Mouse (Mus musculus) limb, embryonic 12.5 days (tissue): ENCODE data around the gene Dgkg. TPM values are rescaled to one million over a fixed set of nuclear protein-coding genes. Genes with fewer than 3 reads are reported as not detected.

Experiments used
- ATAC-seq: fragments of 200-750 bp; cut with Nextera tagmentation; 2 replicates; pipeline ENCODE4 v1.8.0; 2017; ENCODE audit warnings: low read depth, moderate TSS enrichment; ENCODE audit not compliant: insufficient number of reproducible peaks, insufficient read depth, low FRiP score, low TSS enrichment
- H3K27ac ChIP-seq: fragments of 300-500 bp; sonication (generic); 2 replicates; pipeline ENCODE4 v1.5.1; 2016; ENCODE audit warnings: mild to moderate bottlenecking, moderate library complexity
- H3K27me3 ChIP-seq: fragments of 300-500 bp; sonication (generic); 2 replicates; pipeline ENCODE4 v1.6.1; 2016; ENCODE audit warnings: mild to moderate bottlenecking, moderate library complexity
- H3K36me3 ChIP-seq: fragments of 300-500 bp; sonication (generic); 2 replicates; pipeline ENCODE4 v1.6.1; 2016; ENCODE audit warnings: mild to moderate bottlenecking, moderate library complexity
- H3K4me1 ChIP-seq: fragments of 300-500 bp; sonication (generic); replicated peaks from 2 replicates; pipeline ENCODE4 v1.6.1; 2016
- H3K4me2 ChIP-seq: fragments of 300-500 bp; sonication (generic); 2 replicates; pipeline ENCODE4 v1.6.1; 2016; ENCODE audit warnings: mild to moderate bottlenecking, moderate library complexity
- H3K4me3 ChIP-seq: fragments of 300-500 bp; sonication (generic); replicated peaks from 2 replicates; pipeline ENCODE4 v1.5.1; 2016; ENCODE audit warnings: mild to moderate bottlenecking
- H3K9ac ChIP-seq: fragments of 300-500 bp; sonication (generic); replicated peaks from 2 replicates; pipeline ENCODE4 v1.6.1; 2016; ENCODE audit warnings: mild to moderate bottlenecking, moderate library complexity
- H3K9me3 ChIP-seq: fragments of 300-500 bp; sonication (generic); 2 replicates; pipeline ENCODE4 v1.6.1; 2016; ENCODE audit warnings: mild to moderate bottlenecking, moderate library complexity
- WGBS: fragments of 180-500 bp; shearing (Covaris S2); methylation state at CpG from one replicate; pipeline ENCODE4 v1.1.7; 2016; 5-methylcytosine and 5-hydroxymethylcytosine counted together
- polyA plus RNA-seq: library from polyadenylated mRNA; unstranded; fragments of >200 nt; fragmentation: Nextera tagmentation; extraction: Ambion mirVana; gene quantifications from 2 replicates; pipeline ENCODE4 v1.2.1, GENCODE M21; 2016

The Dgkg gene
- polyA plus RNA-seq, 1 experiment from 2014 or later, result 0.30 TPM

- ATAC-seq, result no peak
- H3K9me3 ChIP-seq, result no peaks in the 10 kb centered on the region
- 73% methylated on average over 6 of the region's 6 CpGs for WGBS
These were observed 114.3 kb downstream of the Dgkg start for GRCm38 (mm10) chr16:22542691-22543141.

GRCm38 (mm10) chr16:22539275-22539674 lies 117.7 kb downstream of the Dgkg start:
- H3K9me3 ChIP-seq, result no peaks in the 10 kb centered on the region
- no peaks in the 10 kb centered on the region for H3K36me3 ChIP-seq
- H3K4me1 ChIP-seq, result no peaks in the 10 kb centered on the region
- no peak overlapping the region for H3K4me2 ChIP-seq
- no peak overlapping the region for H3K4me3 ChIP-seq
- no peak overlapping the region for H3K9ac ChIP-seq
- WGBS, result 77% methylated on average over 6 of the region's 6 CpGs
- no peaks in the 10 kb centered on the region for H3K27me3 ChIP-seq
- ATAC-seq, result no peak
- H3K27ac ChIP-seq, result no peak overlapping the region

More at GRCm38 (mm10) chr16:22542691-22543141, 114.3 kb downstream of the Dgkg start:
- Histone ChIP-seq H3K36me3 (no peaks in the 10 kb centered on the region), H3K9ac (no peak overlapping the region), H3K4me3 (no peak overlapping the region), H3K27me3 (no peaks in the 10 kb centered on the region), H3K4me1 (peaks cover 8% of the 10 kb centered on the region), H3K27ac (no peak overlapping the region), H3K4me2 (no peak overlapping the region)

- Histone ChIP-seq H3K27ac (no peak overlapping the region), H3K4me2 (no peak overlapping the region), H3K9ac (no peak overlapping the region), H3K9me3 (no peaks in the 10 kb centered on the region), H3K36me3 (no peaks in the 10 kb centered on the region), H3K4me3 (no peak overlapping the region), H3K27me3 (no peaks in the 10 kb centered on the region), H3K4me1 (no peaks in the 10 kb centered on the region)
- no peak for ATAC-seq
- 77% methylated on average over 8 of the region's 8 CpGs for WGBS
These were observed 120.3 kb downstream of the Dgkg start for GRCm38 (mm10) chr16:22536581-22537160.

GRCm38 (mm10) chr16:22533087-22533486 lies 123.9 kb downstream of the Dgkg start:
- Histone ChIP-seq H3K27me3 (no peaks in the 10 kb centered on the region), H3K36me3 (no peaks in the 10 kb centered on the region), H3K4me1 (no peaks in the 10 kb centered on the region), H3K27ac (no peak overlapping the region), H3K4me3 (no peak overlapping the region), H3K9me3 (no peaks in the 10 kb centered on the region), H3K9ac (no peak overlapping the region), H3K4me2 (no peak overlapping the region)
- 73% methylated on average over 3 of the region's 3 CpGs for WGBS
- ATAC-seq, result no peak

GRCm38 (mm10) chr16:22531834-22532233 lies 125.2 kb downstream of the Dgkg start:
- H3K27ac ChIP-seq, result no peak overlapping the region
- no peaks in the 10 kb centered on the region for H3K4me1 ChIP-seq
- WGBS, result 90% methylated on average over 6 of the region's 6 CpGs
- no peak overlapping the region for H3K9ac ChIP-seq
- no peak overlapping the region for H3K4me3 ChIP-seq
- no peaks in the 10 kb centered on the region for H3K27me3 ChIP-seq
- no peaks in the 10 kb centered on the region for H3K36me3 ChIP-seq
- H3K4me2 ChIP-seq, result no peak overlapping the region
- ATAC-seq, result no peak
- H3K9me3 ChIP-seq, result no peaks in the 10 kb centered on the region

- Histone ChIP-seq H3K4me1 (no peaks in the 10 kb centered on the region), H3K36me3 (no peaks in the 10 kb centered on the region), H3K27ac (no peak overlapping the region), H3K4me3 (no peak overlapping the region), H3K27me3 (no peaks in the 10 kb centered on the region), H3K4me2 (no peak overlapping the region), H3K9me3 (no peaks in the 10 kb centered on the region), H3K9ac (no peak overlapping the region)
- no peak for ATAC-seq
- 76% methylated on average over 9 of the region's 9 CpGs for WGBS
These were observed 126.0 kb downstream of the Dgkg start for GRCm38 (mm10) chr16:22531041-22531440.

- Histone ChIP-seq H3K36me3 (no peaks in the 10 kb centered on the region), H3K9me3 (0 out of 2 replicates have a peak, but pooled peaks cover 3% of the 10 kb centered on the region), H3K4me1 (no peaks in the 10 kb centered on the region), H3K4me2 (no peak overlapping the region), H3K27ac (no peak overlapping the region), H3K9ac (no peak overlapping the region), H3K4me3 (no peak overlapping the region), H3K27me3 (no peaks in the 10 kb centered on the region)
- ATAC-seq, result no peak
- whole genome bisulfite sequencing, result 64% methylated on average over 5 of the region's 5 CpGs
These were observed 129.5 kb downstream of the Dgkg start for GRCm38 (mm10) chr16:22527499-22527939.

- Histone ChIP-seq H3K9me3 (0 out of 2 replicates have a peak, but pooled peaks cover 3% of the 10 kb centered on the region), H3K36me3 (no peaks in the 10 kb centered on the region), H3K9ac (no peak overlapping the region), H3K4me3 (no peak overlapping the region), H3K27me3 (no peaks in the 10 kb centered on the region), H3K27ac (no peak overlapping the region), H3K4me2 (no peak overlapping the region), H3K4me1 (no peaks in the 10 kb centered on the region)
- 91% methylated on average over 4 of the region's 4 CpGs for WGBS
- ATAC-seq, result no peak
These were observed 130.6 kb downstream of the Dgkg start for GRCm38 (mm10) chr16:22526386-22526785.

GRCm38 (mm10) chr16:22517431-22518384 lies 139.3 kb downstream of the Dgkg start:
- H3K4me1 ChIP-seq, result peaks cover 36% of the 10 kb centered on the region
- 0 out of 2 replicates have a peak overlapping the region, but pooled peaks have one; percentile 2 for H3K4me2 ChIP-seq
- H3K27ac ChIP-seq, result 0 out of 2 replicates have a peak overlapping the region, but pooled peaks have one; percentile 29
- no peak overlapping the region for H3K4me3 ChIP-seq
- H3K9ac ChIP-seq, result no peak overlapping the region
- WGBS, result 13% methylated on average over 20 of the region's 20 CpGs
- H3K27me3 ChIP-seq, result no peaks in the 10 kb centered on the region
- H3K36me3 ChIP-seq, result no peaks in the 10 kb centered on the region
- ATAC-seq, result peak; percentile 60
- H3K9me3 ChIP-seq, result no peaks in the 10 kb centered on the region

GRCm38 (mm10) chr16:22515476-22515875 lies 141.5 kb downstream of the Dgkg start:
- H3K4me1 ChIP-seq, result peaks cover 36% of the 10 kb centered on the region
- no peaks in the 10 kb centered on the region for H3K36me3 ChIP-seq
- 11% methylated on average over 5 of the region's 5 CpGs for WGBS
- peak overlapping the region; percentile 59; the same call in 1 of the 2 replicates for H3K27ac ChIP-seq
- no peaks in the 10 kb centered on the region for H3K9me3 ChIP-seq
- H3K4me3 ChIP-seq, result no peak overlapping the region
- ATAC-seq, result peak; percentile 43; the same call in 1 of the 2 replicates
- 0 out of 2 replicates have a peak overlapping the region, but pooled peaks have one; percentile 27 for H3K9ac ChIP-seq
- 0 out of 2 replicates have a peak overlapping the region, but pooled peaks have one; percentile 3 for H3K4me2 ChIP-seq
- no peaks in the 10 kb centered on the region for H3K27me3 ChIP-seq
